Mouse (Mus musculus): ENCODE data around the gene Crocc2. TPM values are rescaled to one million over a fixed set of nuclear protein-coding genes. Genes with fewer than 3 reads are reported as not detected.

Gene Crocc2
- polyA plus RNA-seq, 1 experiment from 2014 or later, result 0.14 TPM

- no peak for DNase-seq (ENCODE audit: low spot score)
- no peak overlapping the region for H3K27ac ChIP-seq
- ATAC-seq (replicated peaks; ENCODE audit: low FRiP score, low read depth), result no peak
Measured at GRCm38 (mm10) chr1:93173665-93174064, 5.1 kb downstream of the Crocc2 start.

GRCm38 (mm10) chr1:93174399-93174798 is 5.9 kb downstream of the Crocc2 start:
- H3K4me3 ChIP-seq (replicated peaks; ENCODE audit: low read depth, low read length), result no peak overlapping the region
- TF ChIP-seq CTCF (IDR thresholded peaks at IDR 0.05; ENCODE audit: low read depth), result peak; percentile 100
- no peaks in the 10 kb centered on the region for H3K36me3 ChIP-seq (ENCODE audit: insufficient read depth, low read length)
- DNase-seq (ENCODE audit: low spot score) (peak; percentile 91), ATAC-seq (replicated peaks; ENCODE audit: low FRiP score, low read depth) (peak; percentile 72)
- H3K9ac ChIP-seq (ENCODE audit: low read depth, low read length), result no peak overlapping the region
- H3K27ac ChIP-seq, result no peak overlapping the region
- H3K27me3 ChIP-seq (ENCODE audit: insufficient read depth, low read length), result no peaks in the 10 kb centered on the region
- WGBS, result 0% methylated on average over 4 of the region's 4 CpGs
- H3K4me2 ChIP-seq (ENCODE audit: low read length), result no peak overlapping the region
- H3K4me1 ChIP-seq (replicated peaks; ENCODE audit: insufficient read depth, low read length), result peaks cover 12% of the 10 kb centered on the region; the same call in 1 of the 2 replicates
- H3K9me3 ChIP-seq (replicated peaks; ENCODE audit: low read length), result no peaks in the 10 kb centered on the region

More at GRCm38 (mm10) chr1:93173665-93174064, 5.1 kb downstream of the Crocc2 start:
- TF ChIP-seq CTCF (IDR thresholded peaks at IDR 0.05; ENCODE audit: low read depth), result no peak
- 62% methylated on average over 4 of the region's 4 CpGs for WGBS
- Histone ChIP-seq H3K9ac (ENCODE audit: low read depth, low read length) (no peak overlapping the region), H3K27me3 (ENCODE audit: insufficient read depth, low read length) (no peaks in the 10 kb centered on the region), H3K4me2 (ENCODE audit: low read length) (no peak overlapping the region), H3K4me1 (replicated peaks; ENCODE audit: insufficient read depth, low read length) (peaks cover 12% of the 10 kb centered on the region; the same call in 1 of the 2 replicates), H3K36me3 (ENCODE audit: insufficient read depth, low read length) (no peaks in the 10 kb centered on the region), H3K4me3 (replicated peaks; ENCODE audit: low read depth, low read length) (no peak overlapping the region), H3K9me3 (replicated peaks; ENCODE audit: low read length) (no peaks in the 10 kb centered on the region)

- Histone ChIP-seq H3K27me3 (ENCODE audit: insufficient read depth, low read length) (no peaks in the 10 kb centered on the region), H3K27ac (no peak overlapping the region), H3K4me3 (replicated peaks; ENCODE audit: low read depth, low read length) (no peak overlapping the region), H3K4me1 (replicated peaks; ENCODE audit: insufficient read depth, low read length) (peaks cover 12% of the 10 kb centered on the region; the same call in 1 of the 2 replicates), H3K4me2 (ENCODE audit: low read length) (peak overlapping the region; percentile 72), H3K9ac (ENCODE audit: low read depth, low read length) (no peak overlapping the region; the same call in 1 of the 2 replicates), H3K9me3 (replicated peaks; ENCODE audit: low read length) (no peaks in the 10 kb centered on the region), H3K36me3 (ENCODE audit: insufficient read depth, low read length) (no peaks in the 10 kb centered on the region)
- 10% methylated on average over 6 of the region's 6 CpGs for WGBS
- DNase-seq (ENCODE audit: low spot score) (no peak), ATAC-seq (replicated peaks; ENCODE audit: low FRiP score, low read depth) (no peak)
- no peak for TF ChIP-seq CTCF (IDR thresholded peaks at IDR 0.05; ENCODE audit: low read depth)
Measured at GRCm38 (mm10) chr1:93175849-93176248, 7.3 kb downstream of the Crocc2 start.

GRCm38 (mm10) chr1:93176525-93177332 is 8.2 kb downstream of the Crocc2 start:
- H3K9me3 ChIP-seq (replicated peaks; ENCODE audit: low read length), result no peaks in the 10 kb centered on the region
- no peaks in the 10 kb centered on the region for H3K27me3 ChIP-seq (ENCODE audit: insufficient read depth, low read length)
- peak overlapping the region; percentile 43 for H3K27ac ChIP-seq
- H3K4me2 ChIP-seq (ENCODE audit: low read length), result peak overlapping the region; percentile 72
- WGBS, result 4% methylated on average over 44 of the region's 44 CpGs
- peak overlapping the region; percentile 30 for H3K4me3 ChIP-seq (replicated peaks; ENCODE audit: low read depth, low read length)
- TF ChIP-seq CTCF (IDR thresholded peaks at IDR 0.05; ENCODE audit: low read depth), result no peak
- DNase-seq (ENCODE audit: low spot score) (peak; percentile 86), ATAC-seq (replicated peaks; ENCODE audit: low FRiP score, low read depth) (peak; percentile 62; the same call in 1 of the 2 replicates)
- peak overlapping the region; percentile 47 for H3K9ac ChIP-seq (ENCODE audit: low read depth, low read length)
- H3K4me1 ChIP-seq (replicated peaks; ENCODE audit: insufficient read depth, low read length), result peaks cover 12% of the 10 kb centered on the region; the same call in 1 of the 2 replicates
- H3K36me3 ChIP-seq (ENCODE audit: insufficient read depth, low read length), result no peaks in the 10 kb centered on the region

- Histone ChIP-seq H3K9me3 (replicated peaks; ENCODE audit: low read length) (no peaks in the 10 kb centered on the region), H3K4me2 (ENCODE audit: low read length) (no peak overlapping the region), H3K4me3 (replicated peaks; ENCODE audit: low read depth, low read length) (no peak overlapping the region), H3K4me1 (replicated peaks; ENCODE audit: insufficient read depth, low read length) (no peaks in the 10 kb centered on the region), H3K9ac (ENCODE audit: low read depth, low read length) (no peak overlapping the region), H3K36me3 (ENCODE audit: insufficient read depth, low read length) (no peaks in the 10 kb centered on the region), H3K27ac (no peak overlapping the region), H3K27me3 (ENCODE audit: insufficient read depth, low read length) (no peaks in the 10 kb centered on the region)
- DNase-seq (ENCODE audit: low spot score) (no peak), ATAC-seq (replicated peaks; ENCODE audit: low FRiP score, low read depth) (no peak)
- WGBS, result 93% methylated on average over 7 of the region's 7 CpGs
- no peak for TF ChIP-seq CTCF (IDR thresholded peaks at IDR 0.05; ENCODE audit: low read depth)
Measured at GRCm38 (mm10) chr1:93182281-93182680, 13.8 kb downstream of the Crocc2 start.

- Histone ChIP-seq H3K27ac (no peak overlapping the region), H3K27me3 (ENCODE audit: insufficient read depth, low read length) (no peaks in the 10 kb centered on the region), H3K4me3 (replicated peaks; ENCODE audit: low read depth, low read length) (no peak overlapping the region), H3K36me3 (ENCODE audit: insufficient read depth, low read length) (no peaks in the 10 kb centered on the region), H3K4me2 (ENCODE audit: low read length) (no peak overlapping the region), H3K9ac (ENCODE audit: low read depth, low read length) (no peak overlapping the region), H3K4me1 (replicated peaks; ENCODE audit: insufficient read depth, low read length) (0 out of 2 replicates have a peak, but pooled peaks cover 3% of the 10 kb centered on the region), H3K9me3 (replicated peaks; ENCODE audit: low read length) (no peaks in the 10 kb centered on the region)
- no peak for TF ChIP-seq CTCF (IDR thresholded peaks at IDR 0.05; ENCODE audit: low read depth)
- no peak for ATAC-seq (replicated peaks; ENCODE audit: low FRiP score, low read depth)
- WGBS, result 78% methylated on average over 14 of the region's 14 CpGs
- DNase-seq (ENCODE audit: low spot score), result no peak
Measured at GRCm38 (mm10) chr1:93184071-93184828, 15.7 kb downstream of the Crocc2 start.

Data from kidney, postnatal 0 days (tissue).